Mouse (Mus musculus) kidney, adult 11 months (tissue): ENCODE data around the gene Tmc8.
"Not testable (repeated sequence)": the region's sequence is repeated elsewhere in the genome, so short reads cannot be mapped to it uniquely, and the experiment has no call there.

ENCODE experiments used
- DNase-seq: peaks from one replicate; pipeline ENCODE4 v3.0.0; 2022

The Tmc8 gene

GRCm38 (mm10) chr11:117827386-117827785 lies 45.5 kb downstream of the Tmc8 start:
- DNase-seq: no peak

- no peak for DNase-seq
Measured at GRCm38 (mm10) chr11:117828149-117828887, 46.4 kb downstream of the Tmc8 start.

- DNase-seq: peak; percentile 73
Measured at GRCm38 (mm10) chr11:117828888-117829604, 47.2 kb downstream of the Tmc8 start.

- DNase-seq: peak; percentile 91
Measured at GRCm38 (mm10) chr11:117829671-117830215, 47.9 kb downstream of the Tmc8 start.

GRCm38 (mm10) chr11:117830401-117830800 lies 48.5 kb downstream of the Tmc8 start:
- DNase-seq: no peak

GRCm38 (mm10) chr11:117832086-117832969 lies 50.5 kb downstream of the Tmc8 start:
- no peak for DNase-seq

GRCm38 (mm10) chr11:117833509-117833908 lies 51.6 kb downstream of the Tmc8 start:
- not testable (repeated sequence) for DNase-seq

GRCm38 (mm10) chr11:117834086-117834485 lies 52.2 kb downstream of the Tmc8 start:
- DNase-seq: peak; percentile 85

- peak; percentile 60 for DNase-seq
Measured at GRCm38 (mm10) chr11:117836306-117836705, 54.4 kb downstream of the Tmc8 start.

- DNase-seq: peak; percentile 65
Measured at GRCm38 (mm10) chr11:117838572-117838971, 56.7 kb downstream of the Tmc8 start.

- no peak for DNase-seq
Measured at GRCm38 (mm10) chr11:117839021-117839420, 57.1 kb downstream of the Tmc8 start.

- DNase-seq: no peak
Measured at GRCm38 (mm10) chr11:117840910-117841309, 59.0 kb downstream of the Tmc8 start.
